Mouse (Mus musculus): ENCODE measurements around the gene Ugt2b38. TPM values are rescaled to one million over a fixed set of nuclear protein-coding genes. Genes with fewer than 3 reads are reported as not detected.
"Not testable (repeated sequence)": the region's sequence is repeated elsewhere in the genome, so short reads cannot be mapped to it uniquely, and the experiment has no call there.

The Ugt2b38 gene
- total RNA-seq (2021) = not detected
- long read RNA-seq = 0 reads

- not testable (repeated sequence) for DNase-seq (ENCODE audit: low spot score in 2 of 2)
Measured at GRCm38 (mm10) chr5:87424041-87424440, at the start of gene Ugt2b38. TSS of gene Ugt2b38 (minus strand) at chr5:87424203.

- no peak for DNase-seq (ENCODE audit: low spot score in 2 of 2)
Measured at GRCm38 (mm10) chr5:87458810-87459209, 34.8 kb upstream of the Ugt2b38 start.

- DNase-seq (ENCODE audit: low spot score in 2 of 2) = no peak
Measured at GRCm38 (mm10) chr5:87457701-87458100, 33.7 kb upstream of the Ugt2b38 start.

- no peak for DNase-seq (ENCODE audit: low spot score in 2 of 2)
Measured at GRCm38 (mm10) chr5:87456216-87456850, 32.3 kb upstream of the Ugt2b38 start.

GRCm38 (mm10) chr5:87455519-87455918 is 31.5 kb upstream of the Ugt2b38 start:
- DNase-seq (ENCODE audit: low spot score in 2 of 2) = no peak

GRCm38 (mm10) chr5:87452514-87452913 is 28.5 kb upstream of the Ugt2b38 start:
- DNase-seq (ENCODE audit: low spot score in 2 of 2) = not testable (repeated sequence)

GRCm38 (mm10) chr5:87436264-87436663 is 12.3 kb upstream of the Ugt2b38 start:
- DNase-seq (ENCODE audit: low spot score in 2 of 2) = peak; percentile 1 to 26

GRCm38 (mm10) chr5:87425676-87426075 is 1.7 kb upstream of the Ugt2b38 start:
- DNase-seq (ENCODE audit: low spot score in 2 of 2) = no peak

GRCm38 (mm10) chr5:87396968-87397367 is 27.0 kb downstream of the Ugt2b38 start:
- no peak for DNase-seq (ENCODE audit: low spot score in 2 of 2)

GRCm38 (mm10) chr5:87390818-87391217 is 33.2 kb downstream of the Ugt2b38 start:
- DNase-seq (ENCODE audit: low spot score in 2 of 2) = no peak

- no peak for DNase-seq (ENCODE audit: low spot score in 2 of 2)
Measured at GRCm38 (mm10) chr5:87380234-87380633, 43.8 kb downstream of the Ugt2b38 start.

GRCm38 (mm10) chr5:87379825-87380224 is 44.2 kb downstream of the Ugt2b38 start:
- DNase-seq (ENCODE audit: low spot score in 2 of 2) = no peak

GRCm38 (mm10) chr5:87375874-87376383 is 48.1 kb downstream of the Ugt2b38 start:
- no peak for DNase-seq (ENCODE audit: low spot score in 2 of 2)

GRCm38 (mm10) chr5:87373502-87373863 is 50.5 kb downstream of the Ugt2b38 start:
- DNase-seq (ENCODE audit: low spot score in 2 of 2) = no peak

- not testable (repeated sequence) for DNase-seq (ENCODE audit: low spot score in 2 of 2)
Measured at GRCm38 (mm10) chr5:87372788-87373501, 51.1 kb downstream of the Ugt2b38 start.

Other genes with a start within 250 kb of the Ugt2b38 start
- gene Ugt2b37, start 169.4 kb downstream of the Ugt2b38 start, total RNA-seq (2021) = not detected
- gene Ugt2a3, start 87.0 kb downstream of the Ugt2b38 start, total RNA-seq (2021) = not detected
- gene Ugt2a2, start 58.1 kb upstream of the Ugt2b38 start, total RNA-seq (2021) = not detected
- not detected for gene Gm43638, start 62.6 kb upstream of the Ugt2b38 start, total RNA-seq (2021)
- not detected for gene Ugt2a1, start 66.7 kb upstream of the Ugt2b38 start, total RNA-seq (2021)
- not detected for gene Sult1b1, start 114.0 kb upstream of the Ugt2b38 start, total RNA-seq (2021)
- not detected for gene Sult1d1, start 144.8 kb upstream of the Ugt2b38 start, total RNA-seq (2021)
- not detected for gene Sult1e1, start 167.4 kb upstream of the Ugt2b38 start, total RNA-seq (2021)
- gene Csn1s1, start 242.0 kb upstream of the Ugt2b38 start, total RNA-seq (2021) = not detected

All from layer of hippocampus, adult 18-20 months (tissue).